Mouse (Mus musculus): Measurements from ENCODE around the gene Tbc1d1. TPM values are rescaled to one million over a fixed set of nuclear protein-coding genes. Genes with fewer than 3 reads are reported as not detected.
A peak's percentile ranks its signal among the peaks of the same experiment; 100 is the strongest.

The Tbc1d1 gene
- polyA plus RNA-seq, 1 experiment from 2014 or later = 36.3 TPM

DNA sequence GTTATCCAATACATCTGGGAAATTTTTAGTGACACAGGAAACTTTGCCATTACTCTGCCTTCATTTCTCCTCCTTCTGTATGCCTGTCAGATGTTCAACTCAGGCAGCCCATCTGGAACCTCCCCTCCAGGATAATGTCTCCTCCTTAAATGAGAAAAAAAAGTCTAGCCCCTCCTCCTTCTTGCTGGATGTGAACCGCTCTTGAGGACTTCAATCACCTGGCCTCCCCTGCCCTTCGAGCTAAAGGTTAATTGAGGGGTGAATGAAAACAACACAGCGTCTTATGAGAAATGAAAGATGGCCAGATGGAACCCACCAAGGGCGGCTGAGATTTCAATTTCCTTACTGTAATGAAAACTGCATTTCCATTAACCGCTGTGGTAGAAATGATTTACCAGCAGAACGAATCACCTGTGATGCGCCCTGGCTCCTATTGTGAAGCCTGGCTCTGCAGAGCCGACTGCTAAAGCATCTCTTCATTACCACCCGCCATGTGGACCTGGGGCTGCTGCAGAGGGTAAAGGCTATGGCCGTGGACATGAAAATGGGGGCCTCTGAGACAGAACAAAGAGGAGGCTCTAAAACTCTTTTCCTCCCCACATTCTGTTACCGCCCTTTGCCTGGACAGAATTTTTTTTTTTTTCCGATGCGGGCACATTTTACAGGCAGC, 216.3 kb downstream of the Tbc1d1 start:
- no peak overlapping the region for H3K4me3 ChIP-seq (replicated peaks)
- H3K4me2 ChIP-seq = no peak overlapping the region
- H3K27me3 ChIP-seq = no peaks in the 10 kb centered on the region
- no peaks in the 10 kb centered on the region for H3K36me3 ChIP-seq
- peaks cover 39% of the 10 kb centered on the region for H3K4me1 ChIP-seq
- 33% methylated on average over 13 of the region's 13 CpGs for WGBS
- ATAC-seq (replicated peaks; ENCODE audit: low FRiP score) = peak; percentile 63
- peak overlapping the region; percentile 74 for H3K27ac ChIP-seq
- H3K9me3 ChIP-seq (replicated peaks) = no peaks in the 10 kb centered on the region
- no peak overlapping the region for H3K9ac ChIP-seq

DNA sequence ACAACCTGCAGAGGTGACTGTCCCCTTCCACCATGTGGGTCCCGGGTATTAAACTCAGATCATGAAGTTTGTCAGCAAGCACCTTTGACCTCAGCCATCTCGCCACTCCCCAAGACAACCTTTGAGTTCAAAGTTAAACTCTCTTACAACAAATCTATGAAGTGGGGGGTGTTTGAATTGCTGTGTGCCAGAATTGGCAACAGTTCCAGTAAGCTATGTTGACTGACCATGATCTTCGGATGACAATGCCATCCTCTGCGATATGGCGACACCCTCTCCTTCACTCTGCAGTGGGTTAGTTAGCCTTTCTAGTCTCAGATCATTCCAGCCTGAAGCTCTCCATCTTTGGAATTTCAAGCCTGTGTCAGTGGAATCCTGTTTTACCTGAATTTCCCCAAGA, 217.6 kb downstream of the Tbc1d1 start:
- no peak overlapping the region for H3K4me3 ChIP-seq (replicated peaks)
- no peaks in the 10 kb centered on the region for H3K36me3 ChIP-seq
- H3K27me3 ChIP-seq = no peaks in the 10 kb centered on the region
- no peak overlapping the region for H3K27ac ChIP-seq
- no peak for ATAC-seq (replicated peaks; ENCODE audit: low FRiP score)
- no peaks in the 10 kb centered on the region for H3K9me3 ChIP-seq (replicated peaks)
- H3K4me2 ChIP-seq = no peak overlapping the region
- peaks cover 42% of the 10 kb centered on the region for H3K4me1 ChIP-seq
- 90% methylated on average over 5 of the region's 5 CpGs for WGBS
- no peak overlapping the region for H3K9ac ChIP-seq

DNA sequence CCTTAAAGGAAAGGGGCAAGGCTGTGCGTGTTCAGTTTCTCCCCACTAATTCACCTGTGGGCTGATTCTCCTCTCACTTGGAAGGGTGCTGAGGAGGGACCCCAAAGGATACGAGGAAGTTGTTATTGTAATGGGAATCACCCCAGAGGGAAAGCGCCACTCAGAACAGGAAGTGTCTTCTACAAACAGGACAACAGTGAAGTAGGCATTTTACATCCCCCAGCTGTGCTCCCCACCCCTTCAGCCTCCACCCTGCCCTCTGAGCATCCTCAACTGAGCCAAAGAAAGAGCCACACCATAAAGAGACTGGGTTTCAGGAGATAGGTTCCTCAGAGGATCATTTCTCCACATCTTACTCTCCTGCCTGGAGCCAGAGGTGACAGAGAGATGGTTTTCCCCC, 219.7 kb downstream of the Tbc1d1 start:
- Histone ChIP-seq H3K4me3 (replicated peaks) (no peak overlapping the region), H3K4me2 (no peak overlapping the region), H3K9me3 (replicated peaks) (no peaks in the 10 kb centered on the region), H3K27ac (0 out of 2 replicates have a peak overlapping the region, but pooled peaks have one; percentile 22), H3K4me1 (peaks cover 62% of the 10 kb centered on the region), H3K36me3 (no peaks in the 10 kb centered on the region), H3K27me3 (no peaks in the 10 kb centered on the region), H3K9ac (no peak overlapping the region)
- no peak for ATAC-seq (replicated peaks; ENCODE audit: low FRiP score)
- 53% methylated on average over 3 of the region's 3 CpGs for WGBS

DNA sequence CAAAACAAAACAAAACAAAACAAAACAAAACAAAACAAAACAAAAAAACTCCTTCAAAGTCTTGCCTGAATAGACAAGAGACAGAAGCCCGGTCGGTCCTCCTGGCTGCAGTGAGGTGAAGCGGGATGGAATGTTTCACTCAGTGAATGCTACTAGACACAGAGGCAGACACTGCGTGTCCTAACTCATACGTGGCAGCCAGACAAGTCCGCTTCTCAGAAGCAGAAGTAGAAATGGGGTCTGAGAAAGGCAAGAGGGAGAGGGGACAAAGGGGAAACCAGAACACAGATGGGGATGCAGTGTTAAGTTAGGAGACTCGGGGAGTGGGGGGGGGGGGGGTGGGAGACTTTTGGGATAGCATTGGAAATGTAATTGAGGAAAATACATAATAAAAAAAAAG, 220.4 kb downstream of the Tbc1d1 start:
- Histone ChIP-seq H3K4me3 (replicated peaks) (no peak overlapping the region), H3K27ac (no peak overlapping the region), H3K4me1 (peaks cover 62% of the 10 kb centered on the region), H3K9me3 (replicated peaks) (no peaks in the 10 kb centered on the region), H3K27me3 (no peaks in the 10 kb centered on the region), H3K9ac (no peak overlapping the region), H3K36me3 (no peaks in the 10 kb centered on the region), H3K4me2 (no peak overlapping the region)
- 71% methylated on average over 7 of the region's 7 CpGs for WGBS
- no peak for ATAC-seq (replicated peaks; ENCODE audit: low FRiP score)

DNA sequence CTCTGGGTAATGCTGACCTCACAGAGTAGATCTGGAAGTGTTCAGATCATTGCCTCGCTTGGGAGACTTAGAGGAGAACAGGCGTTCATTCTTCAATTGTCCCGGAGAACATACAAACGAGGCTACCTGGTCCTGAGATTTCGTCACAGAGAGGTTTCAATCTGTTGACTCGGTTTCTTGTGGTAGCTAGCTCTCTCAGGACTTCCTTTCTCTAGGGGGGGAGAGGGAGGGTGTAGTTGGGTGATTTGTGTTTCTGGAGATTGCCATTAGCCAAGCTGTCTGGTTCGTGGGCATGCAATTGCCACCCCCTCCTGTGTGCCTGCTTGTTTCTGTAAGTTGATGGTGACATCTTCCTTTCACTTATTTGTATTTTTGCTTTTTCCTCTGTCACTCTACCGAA, 221.6 kb downstream of the Tbc1d1 start:
- no peak overlapping the region for H3K4me3 ChIP-seq (replicated peaks)
- peaks cover 63% of the 10 kb centered on the region for H3K4me1 ChIP-seq
- no peaks in the 10 kb centered on the region for H3K36me3 ChIP-seq
- peak overlapping the region; percentile 79 for H3K27ac ChIP-seq
- no peaks in the 10 kb centered on the region for H3K9me3 ChIP-seq (replicated peaks)
- no peak for ATAC-seq (replicated peaks; ENCODE audit: low FRiP score)
- H3K27me3 ChIP-seq = no peaks in the 10 kb centered on the region
- 0 out of 2 replicates have a peak overlapping the region, but pooled peaks have one; percentile 10 for H3K9ac ChIP-seq
- H3K4me2 ChIP-seq = no peak overlapping the region
- WGBS = 80% methylated on average over 8 of the region's 8 CpGs

DNA sequence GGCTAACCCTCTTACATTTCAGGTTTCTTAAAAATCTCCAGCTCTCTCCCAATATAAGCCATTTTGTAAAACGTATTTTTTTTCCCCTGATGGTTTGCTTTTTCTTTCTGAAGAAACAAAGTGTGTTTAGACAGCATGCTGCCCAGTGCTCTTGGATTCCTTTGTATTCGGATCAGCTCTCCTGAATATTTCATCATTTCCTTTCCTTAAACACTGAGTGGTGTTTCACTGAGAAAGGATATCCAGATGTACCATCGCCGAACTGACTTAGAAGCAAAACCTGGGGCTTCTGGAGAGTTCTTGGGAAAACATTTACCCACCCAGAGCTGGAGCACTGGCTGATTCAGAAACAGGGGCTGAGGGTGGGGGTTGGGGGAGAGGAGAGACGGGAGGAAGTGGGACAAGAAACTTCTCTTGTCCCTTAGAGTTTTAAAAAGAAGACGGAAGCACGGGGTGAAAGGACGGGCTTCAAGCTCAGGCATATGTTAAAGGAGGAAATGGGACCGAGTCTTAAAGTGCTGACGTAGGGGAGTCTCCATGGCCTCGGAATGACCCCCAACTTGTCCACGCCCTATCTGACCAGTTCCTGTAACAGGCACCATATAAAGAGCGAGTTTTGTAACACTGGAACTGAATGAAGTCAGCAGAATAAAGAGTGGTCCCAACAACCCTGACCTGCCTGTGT, 222.6 kb downstream of the Tbc1d1 start:
- Histone ChIP-seq H3K27me3 (no peaks in the 10 kb centered on the region), H3K4me3 (replicated peaks) (no peak overlapping the region), H3K4me2 (no peak overlapping the region), H3K27ac (peak overlapping the region; percentile 79), H3K36me3 (no peaks in the 10 kb centered on the region), H3K9me3 (replicated peaks) (no peaks in the 10 kb centered on the region), H3K9ac (no peak overlapping the region), H3K4me1 (peaks cover 69% of the 10 kb centered on the region)
- ATAC-seq (replicated peaks; ENCODE audit: low FRiP score) = peak; percentile 65; the same call in 1 of the 2 replicates
- 20% methylated on average over 13 of the region's 13 CpGs for WGBS

DNA sequence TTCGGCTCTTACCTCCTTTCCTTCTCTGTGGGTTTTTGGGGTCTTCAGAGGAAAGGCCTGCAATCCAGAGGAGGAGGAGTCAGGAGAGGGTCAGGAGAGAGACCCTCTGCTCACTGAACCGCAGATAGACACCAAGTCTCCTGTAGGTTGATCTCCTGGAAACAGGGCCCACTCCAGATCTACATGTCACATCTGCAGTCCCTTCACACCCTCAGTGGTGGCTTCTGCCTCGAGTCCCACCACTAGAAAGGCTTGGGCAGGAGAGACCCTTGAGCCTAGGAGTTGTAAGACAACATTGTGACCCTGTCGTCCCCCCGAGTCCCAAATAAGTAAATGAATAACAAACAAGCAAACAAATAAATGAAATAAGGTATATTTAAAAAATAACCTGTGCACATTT, 223.7 kb downstream of the Tbc1d1 start:
- Histone ChIP-seq H3K4me3 (replicated peaks) (no peak overlapping the region), H3K4me1 (peaks cover 69% of the 10 kb centered on the region), H3K27me3 (no peaks in the 10 kb centered on the region), H3K4me2 (no peak overlapping the region), H3K9me3 (replicated peaks) (no peaks in the 10 kb centered on the region), H3K9ac (no peak overlapping the region), H3K27ac (peak overlapping the region; percentile 79), H3K36me3 (no peaks in the 10 kb centered on the region)
- no peak for ATAC-seq (replicated peaks; ENCODE audit: low FRiP score)
- 82% methylated on average over 5 of the region's 5 CpGs for WGBS

DNA sequence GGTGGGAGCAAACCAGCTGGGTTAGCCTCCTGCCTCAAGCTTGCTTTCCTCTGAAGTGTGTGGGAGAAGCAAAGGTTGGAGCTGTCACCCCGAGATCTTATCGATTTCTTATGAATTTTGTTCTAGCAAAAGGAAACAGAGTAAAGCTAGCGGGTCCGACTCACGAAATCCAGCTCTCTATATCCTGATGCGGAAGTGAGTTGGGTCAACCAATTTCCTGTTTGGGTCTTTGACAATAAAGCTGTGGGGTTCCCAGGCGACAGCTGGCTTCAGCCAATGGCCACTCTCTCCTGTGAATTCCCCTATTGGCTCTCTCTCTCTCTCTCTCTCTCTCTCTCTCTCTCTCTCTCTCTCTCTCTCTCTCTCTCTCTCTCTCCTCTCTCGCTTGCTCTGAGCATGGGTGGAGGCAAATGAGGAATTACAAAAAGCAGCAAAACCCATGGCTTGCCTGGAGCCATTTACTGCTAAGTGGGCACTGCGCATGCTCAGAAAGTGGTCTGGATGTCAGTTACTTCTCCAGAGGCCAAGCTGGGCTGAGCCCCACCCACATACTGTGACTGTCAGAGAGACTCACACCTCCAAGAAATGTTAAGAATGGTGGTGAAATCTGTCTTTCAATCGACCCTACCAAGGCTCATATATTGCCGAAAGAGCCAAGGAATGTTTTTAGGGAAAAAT, 224.7 kb downstream of the Tbc1d1 start:
- H3K4me2 ChIP-seq = no peak overlapping the region
- WGBS = 57% methylated on average over 11 of the region's 11 CpGs
- peaks cover 65% of the 10 kb centered on the region for H3K4me1 ChIP-seq
- H3K27me3 ChIP-seq = no peaks in the 10 kb centered on the region
- H3K9ac ChIP-seq = no peak overlapping the region
- ATAC-seq (replicated peaks; ENCODE audit: low FRiP score) = no peak
- no peaks in the 10 kb centered on the region for H3K9me3 ChIP-seq (replicated peaks)
- H3K27ac ChIP-seq = peak overlapping the region; percentile 82
- no peak overlapping the region for H3K4me3 ChIP-seq (replicated peaks)
- no peaks in the 10 kb centered on the region for H3K36me3 ChIP-seq

DNA sequence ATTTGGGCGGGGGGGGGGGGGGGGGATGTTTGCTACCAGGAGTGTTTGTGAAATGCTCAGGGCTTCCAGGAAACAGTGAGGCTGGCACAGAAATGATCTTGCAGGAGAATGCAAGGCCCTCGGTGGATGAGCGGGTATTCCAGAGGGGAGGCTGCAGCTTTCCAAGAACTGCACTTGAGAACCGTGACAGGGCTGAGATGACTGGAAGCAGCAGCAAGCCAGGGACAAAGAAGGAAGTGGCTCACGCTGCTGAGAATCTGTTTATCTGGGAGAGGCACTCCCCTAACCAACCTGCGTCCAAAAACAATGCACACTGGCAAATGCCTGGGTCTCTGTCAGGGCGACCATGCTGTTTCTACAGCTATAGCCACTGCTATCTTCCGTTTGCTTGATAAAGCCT, 225.4 kb downstream of the Tbc1d1 start:
- Histone ChIP-seq H3K9ac (no peak overlapping the region), H3K9me3 (replicated peaks) (no peaks in the 10 kb centered on the region), H3K4me3 (replicated peaks) (no peak overlapping the region), H3K27ac (peak overlapping the region; percentile 82), H3K36me3 (no peaks in the 10 kb centered on the region), H3K4me2 (no peak overlapping the region), H3K27me3 (no peaks in the 10 kb centered on the region), H3K4me1 (peaks cover 61% of the 10 kb centered on the region)
- 49% methylated on average over 8 of the region's 8 CpGs for WGBS
- ATAC-seq (replicated peaks; ENCODE audit: low FRiP score) = no peak

DNA sequence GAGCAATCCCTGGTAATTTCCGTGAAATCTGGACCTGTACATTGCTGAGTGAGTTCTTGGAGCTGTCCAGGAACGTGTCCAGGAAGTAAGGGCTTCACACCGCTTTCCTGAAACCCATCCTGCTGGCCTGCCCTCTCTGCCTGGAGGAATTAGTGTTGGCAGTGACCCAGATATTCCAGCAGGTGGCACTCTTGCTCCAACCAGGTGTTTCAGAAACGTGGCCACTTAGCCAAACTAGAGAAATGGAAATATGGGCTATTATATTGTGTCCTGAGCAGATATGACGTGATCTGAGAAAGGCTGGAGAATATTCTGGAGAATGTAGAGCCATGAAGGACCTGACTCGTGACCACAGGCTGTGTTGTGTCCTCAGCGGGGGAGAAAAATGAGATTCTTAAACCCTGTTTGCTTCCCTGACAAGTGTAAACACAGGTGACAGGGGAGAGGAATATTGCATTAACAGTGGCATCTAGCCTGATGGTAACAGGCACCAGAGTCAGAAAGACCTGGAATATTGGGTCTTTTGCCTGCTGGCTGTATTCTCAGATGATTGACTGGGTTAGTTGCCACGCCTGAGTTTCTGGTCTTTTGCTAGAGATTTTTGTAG, 226.4 kb downstream of the Tbc1d1 start:
- ATAC-seq (replicated peaks; ENCODE audit: low FRiP score) = peak; percentile 62
- H3K4me1 ChIP-seq = peaks cover 64% of the 10 kb centered on the region
- 16% methylated on average over 8 of the region's 8 CpGs for WGBS

DNA sequence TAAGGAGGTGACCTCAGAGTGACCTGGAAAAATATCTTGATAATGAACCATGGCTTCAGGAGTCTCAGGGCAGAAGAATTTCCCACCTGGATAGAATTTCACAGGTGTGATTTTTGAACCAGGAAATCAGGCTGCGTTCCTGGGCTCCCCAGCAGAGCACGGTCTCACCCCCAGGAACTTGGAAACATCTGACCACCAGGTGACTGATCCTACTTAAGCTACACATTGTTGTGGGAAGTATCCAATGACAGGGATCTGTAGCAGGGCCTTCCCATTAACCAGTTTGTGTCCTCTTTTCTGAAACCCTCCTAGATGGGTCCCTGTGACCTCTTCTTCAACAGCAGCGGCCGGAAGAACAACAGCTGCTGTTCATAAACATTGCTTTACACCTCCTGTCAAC, 227.1 kb downstream of the Tbc1d1 start:
- peaks cover 61% of the 10 kb centered on the region for H3K4me1 ChIP-seq
- no peak for ATAC-seq (replicated peaks; ENCODE audit: low FRiP score)
- no peaks in the 10 kb centered on the region for H3K36me3 ChIP-seq
- H3K27me3 ChIP-seq = no peaks in the 10 kb centered on the region
- no peak overlapping the region for H3K4me2 ChIP-seq
- no peak overlapping the region for H3K4me3 ChIP-seq (replicated peaks)
- WGBS = 42% methylated on average over 4 of the region's 4 CpGs
- peak overlapping the region; percentile 82; the same call in 1 of the 2 replicates for H3K27ac ChIP-seq
- H3K9me3 ChIP-seq (replicated peaks) = no peaks in the 10 kb centered on the region
- H3K9ac ChIP-seq = no peak overlapping the region

More for the DNA sequence above, 226.4 kb downstream of the Tbc1d1 start:
- H3K27ac ChIP-seq = peak overlapping the region; percentile 82
- H3K9ac ChIP-seq = no peak overlapping the region
- no peak overlapping the region for H3K4me3 ChIP-seq (replicated peaks)
- H3K27me3 ChIP-seq = no peaks in the 10 kb centered on the region
- H3K36me3 ChIP-seq = no peaks in the 10 kb centered on the region
- H3K4me2 ChIP-seq = no peak overlapping the region
- no peaks in the 10 kb centered on the region for H3K9me3 ChIP-seq (replicated peaks)

DNA sequence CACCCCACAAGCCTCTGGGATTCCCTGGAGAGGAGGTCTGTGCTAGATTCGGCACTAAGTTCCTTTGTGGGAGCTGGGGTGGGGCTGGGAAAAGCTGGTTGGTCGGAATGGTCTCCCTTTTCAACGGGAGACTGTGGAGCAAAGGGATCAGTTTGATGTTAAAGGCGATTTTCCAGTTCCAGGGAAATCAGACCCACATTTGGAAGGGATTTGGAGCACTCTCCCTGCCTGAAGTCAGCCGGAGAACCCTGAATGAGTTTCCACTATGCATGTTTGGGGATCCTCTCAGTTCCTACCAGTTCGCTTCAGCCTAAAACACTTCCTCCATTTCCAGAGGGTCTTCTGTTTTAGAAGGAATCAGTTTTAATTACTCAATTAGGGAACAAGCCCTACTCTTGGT, 228.4 kb downstream of the Tbc1d1 start:
- no peaks in the 10 kb centered on the region for H3K36me3 ChIP-seq
- H3K27ac ChIP-seq = no peak overlapping the region
- H3K4me1 ChIP-seq = peaks cover 61% of the 10 kb centered on the region
- no peak for ATAC-seq (replicated peaks; ENCODE audit: low FRiP score)
- WGBS = 77% methylated on average over 6 of the region's 6 CpGs
- no peaks in the 10 kb centered on the region for H3K9me3 ChIP-seq (replicated peaks)
- H3K27me3 ChIP-seq = no peaks in the 10 kb centered on the region
- H3K9ac ChIP-seq = no peak overlapping the region
- H3K4me2 ChIP-seq = no peak overlapping the region
- H3K4me3 ChIP-seq (replicated peaks) = no peak overlapping the region
